Mouse (Mus musculus) megakaryocyte, embryonic 14.5 days (primary cell): ENCODE measurements around the gene Wdfy3. TPM values are rescaled to one million over a fixed set of nuclear protein-coding genes. Genes with fewer than 3 reads are reported as not detected.

Experiments
- H3K27me3 ChIP-seq: replicated peaks from 2 replicates; pipeline ENCODE3; 2012; ENCODE audit warnings: inconsistent platforms
- H3K36me3 ChIP-seq: replicated peaks from 2 replicates; pipeline ENCODE3; 2012; ENCODE audit warnings: low read length, inconsistent platforms, mixed read lengths
- H3K4me1 ChIP-seq: 2 replicates; pipeline ENCODE4 v1.6.1; 2012; ENCODE audit warnings: inconsistent platforms
- H3K4me3 ChIP-seq: replicated peaks from 2 replicates; pipeline ENCODE3; 2012; ENCODE audit warnings: moderate library complexity, mild to moderate bottlenecking, inconsistent platforms
- H3K9me3 ChIP-seq: 2 replicates; pipeline ENCODE4 v1.6.1; 2012; ENCODE audit warnings: inconsistent platforms
- FLI1 ChIP-seq: IDR thresholded peaks from 2 replicates; pipeline ENCODE4 v1.6.1; 2012; ENCODE audit warnings: low read length, inconsistent platforms, mixed read lengths
- GATA1 ChIP-seq: IDR thresholded peaks from 3 replicates; pipeline ENCODE4 v1.6.1; 2012; ENCODE audit warnings: mixed read lengths, low read length, inconsistent platforms, borderline replicate concordance
- polyA plus RNA-seq: library from polyadenylated mRNA; stranded (reverse); fragments of >175 nt; gene quantifications from 2 replicates; pipeline ENCODE4 v1.2.3, GENCODE M21; 2012; ENCODE audit warnings: low replicate concordance; ENCODE audit not compliant: insufficient read depth

The Wdfy3 gene
- polyA plus RNA-seq, 1 experiment: 4.3 TPM

GRCm38 (mm10) chr5:101957419-101957818, 112.3 kb downstream of the Wdfy3 start:
- peaks cover 92% of the 10 kb centered on the region for H3K36me3 ChIP-seq
- H3K9me3 ChIP-seq: no peaks in the 10 kb centered on the region
- peaks cover 29% of the 10 kb centered on the region for H3K4me1 ChIP-seq
- no peak overlapping the region for H3K4me3 ChIP-seq
- no peak for TF ChIP-seq FLI1
- H3K27me3 ChIP-seq: no peaks in the 10 kb centered on the region

- H3K9me3 ChIP-seq: no peaks in the 10 kb centered on the region
- H3K4me1 ChIP-seq: peaks cover 33% of the 10 kb centered on the region
- H3K4me3 ChIP-seq: no peak overlapping the region
- TF ChIP-seq FLI1 (no peak), GATA1 (no peak)
- H3K27me3 ChIP-seq: no peaks in the 10 kb centered on the region
- peaks cover 93% of the 10 kb centered on the region for H3K36me3 ChIP-seq
These were observed 115.1 kb downstream of the Wdfy3 start for GRCm38 (mm10) chr5:101954393-101955340.

GRCm38 (mm10) chr5:101951918-101952317, 117.8 kb downstream of the Wdfy3 start:
- Histone ChIP-seq H3K27me3 (no peaks in the 10 kb centered on the region), H3K36me3 (peaks cover 93% of the 10 kb centered on the region), H3K4me1 (peaks cover 24% of the 10 kb centered on the region), H3K4me3 (no peak overlapping the region), H3K9me3 (0 out of 2 replicates have a peak, but pooled peaks cover 5% of the 10 kb centered on the region)
- no peak for TF ChIP-seq FLI1
- TF ChIP-seq GATA1: no peak

- Histone ChIP-seq H3K4me3 (no peak overlapping the region), H3K36me3 (peaks cover 92% of the 10 kb centered on the region), H3K9me3 (0 out of 2 replicates have a peak, but pooled peaks cover 5% of the 10 kb centered on the region), H3K27me3 (no peaks in the 10 kb centered on the region), H3K4me1 (peaks cover 16% of the 10 kb centered on the region)
- no peak for TF ChIP-seq GATA1
- TF ChIP-seq FLI1: no peak
These were observed 120.4 kb downstream of the Wdfy3 start for GRCm38 (mm10) chr5:101949323-101949722.

GRCm38 (mm10) chr5:101948641-101949040, 121.1 kb downstream of the Wdfy3 start:
- H3K4me1 ChIP-seq: peaks cover 9% of the 10 kb centered on the region
- no peak for TF ChIP-seq FLI1
- TF ChIP-seq GATA1: no peak
- no peaks in the 10 kb centered on the region for H3K27me3 ChIP-seq
- 0 out of 2 replicates have a peak, but pooled peaks cover 5% of the 10 kb centered on the region for H3K9me3 ChIP-seq
- no peak overlapping the region for H3K4me3 ChIP-seq
- peaks cover 93% of the 10 kb centered on the region for H3K36me3 ChIP-seq

- Histone ChIP-seq H3K4me1 (no peaks in the 10 kb centered on the region), H3K36me3 (peaks cover 93% of the 10 kb centered on the region), H3K27me3 (no peaks in the 10 kb centered on the region), H3K9me3 (0 out of 2 replicates have a peak, but pooled peaks cover 5% of the 10 kb centered on the region), H3K4me3 (no peak overlapping the region)
- TF ChIP-seq FLI1 (no peak), GATA1 (no peak)
These were observed 124.0 kb downstream of the Wdfy3 start for GRCm38 (mm10) chr5:101945731-101946130.

GRCm38 (mm10) chr5:101937909-101938596, 131.7 kb downstream of the Wdfy3 start:
- Histone ChIP-seq H3K27me3 (no peaks in the 10 kb centered on the region), H3K4me3 (no peak overlapping the region), H3K9me3 (no peaks in the 10 kb centered on the region), H3K36me3 (peaks cover 91% of the 10 kb centered on the region), H3K4me1 (peaks cover 17% of the 10 kb centered on the region)
- TF ChIP-seq GATA1 (no peak), FLI1 (no peak)

GRCm38 (mm10) chr5:101937362-101937761, 132.4 kb downstream of the Wdfy3 start:
- H3K4me3 ChIP-seq: no peak overlapping the region
- H3K36me3 ChIP-seq: peaks cover 87% of the 10 kb centered on the region
- peaks cover 17% of the 10 kb centered on the region for H3K4me1 ChIP-seq
- H3K9me3 ChIP-seq: no peaks in the 10 kb centered on the region
- TF ChIP-seq FLI1: no peak
- no peak for TF ChIP-seq GATA1
- H3K27me3 ChIP-seq: no peaks in the 10 kb centered on the region

GRCm38 (mm10) chr5:101935893-101936292, 133.8 kb downstream of the Wdfy3 start:
- TF ChIP-seq GATA1: no peak
- no peak for TF ChIP-seq FLI1
- Histone ChIP-seq H3K36me3 (peaks cover 84% of the 10 kb centered on the region), H3K4me1 (peaks cover 17% of the 10 kb centered on the region), H3K4me3 (no peak overlapping the region), H3K27me3 (no peaks in the 10 kb centered on the region), H3K9me3 (no peaks in the 10 kb centered on the region)

GRCm38 (mm10) chr5:101934629-101935028, 135.1 kb downstream of the Wdfy3 start:
- Histone ChIP-seq H3K4me3 (no peak overlapping the region), H3K9me3 (no peaks in the 10 kb centered on the region), H3K27me3 (no peaks in the 10 kb centered on the region), H3K4me1 (peaks cover 19% of the 10 kb centered on the region), H3K36me3 (peaks cover 84% of the 10 kb centered on the region)
- TF ChIP-seq GATA1 (no peak), FLI1 (no peak)
